Mouse (Mus musculus) erythroblast, embryonic 14.5 days (primary cell): Measurements from ENCODE around the gene Plpp6.

Source experiments
- GATA1 ChIP-seq: IDR thresholded peaks from 2 replicates; pipeline ENCODE4 v1.6.1; 2012; ENCODE audit warnings: low read length, inconsistent platforms, mixed read lengths
- TAL1 ChIP-seq: IDR thresholded peaks from 3 replicates; pipeline ENCODE4 v1.6.1; 2012; ENCODE audit warnings: low read length, inconsistent platforms, mixed read lengths

- TF ChIP-seq GATA1 (no peak), TAL1 (no peak)
Observed at GRCm38 (mm10) chr19:29009046-29009445, 45.3 kb downstream of the Plpp6 start.
